Mouse (Mus musculus) cerebral cortex, adult 2 months (tissue): ENCODE results near the gene Rufy2.

Source experiments
- WGBS: fragments of 180-500 bp; shearing (Covaris S2); methylation state at CpG from one replicate; pipeline ENCODE4 v1.1.7; 2018; 5-methylcytosine and 5-hydroxymethylcytosine counted together

The Rufy2 gene

GRCm38 (mm10) chr10:63051267-63051666 lies 71.2 kb downstream of the Rufy2 start:
- 71% methylated on average over 7 of the region's 7 CpGs for WGBS

GRCm38 (mm10) chr10:63052011-63052410 lies 72.0 kb downstream of the Rufy2 start:
- 90% methylated on average over 6 of the region's 6 CpGs for WGBS

GRCm38 (mm10) chr10:63053007-63053406 lies 73.0 kb downstream of the Rufy2 start:
- 65% methylated on average over 6 of the region's 6 CpGs for WGBS

GRCm38 (mm10) chr10:63054071-63054470 lies 74.0 kb downstream of the Rufy2 start:
- 87% methylated on average over 6 of the region's 6 CpGs for WGBS

GRCm38 (mm10) chr10:63054586-63054985 lies 74.6 kb downstream of the Rufy2 start:
- WGBS, result 78% methylated on average over 2 of the region's 2 CpGs

GRCm38 (mm10) chr10:63056966-63057750 lies 77.1 kb downstream of the Rufy2 start:
- 60% methylated on average over 24 of the region's 24 CpGs for WGBS

GRCm38 (mm10) chr10:63059862-63060261 lies 79.8 kb downstream of the Rufy2 start, which contains the start of gene Pbld1:
Gene Pbld1 (plus strand): TSS chr10:63060162.
- WGBS, result 73% methylated on average over 2 of the region's 2 CpGs

GRCm38 (mm10) chr10:63060406-63060805 lies 80.4 kb downstream of the Rufy2 start:
- 62% methylated on average over 11 of the region's 11 CpGs for WGBS

GRCm38 (mm10) chr10:63061266-63061665 lies 81.2 kb downstream of the Rufy2 start:
- 93% methylated on average over 12 of the region's 12 CpGs for WGBS

- WGBS, result 94% methylated on average over 5 of the region's 5 CpGs
These were observed 82.7 kb downstream of the Rufy2 start for GRCm38 (mm10) chr10:63062696-63063095.

- WGBS, result 88% methylated on average over 7 of the region's 7 CpGs
These were observed 83.3 kb downstream of the Rufy2 start for GRCm38 (mm10) chr10:63063365-63063764.

- WGBS, result 91% methylated on average over 9 of the region's 9 CpGs
These were observed 84.5 kb downstream of the Rufy2 start for GRCm38 (mm10) chr10:63064516-63064915.

GRCm38 (mm10) chr10:63065561-63065960 lies 85.5 kb downstream of the Rufy2 start:
- WGBS, result 52% methylated on average over 8 of the region's 8 CpGs

GRCm38 (mm10) chr10:63065988-63066387 lies 86.0 kb downstream of the Rufy2 start:
- WGBS, result 10% methylated on average over 5 of the region's 5 CpGs
